Mouse (Mus musculus): ENCODE measurements around the gene Pcnp.

- TF ChIP-seq CTCF (IDR thresholded peaks at IDR 0.05; ENCODE audit: low read depth, low read length) (no peak), GATA1 (IDR thresholded peaks at IDR 0.05; ENCODE audit: borderline replicate concordance, low read length) (no peak), POLR2AphosphoS5 (IDR thresholded peaks at IDR 0.05; ENCODE audit: insufficient replicate concordance, low read depth, low read length) (no peak), TAL1 (conservative IDR thresholded peaks at IDR 0.05; ENCODE audit: low read depth, low read length) (no peak)
Measured at GRCm38 (mm10) chr16:56014076-56014475, 15.5 kb downstream of the Pcnp start.
